Mouse (Mus musculus): ENCODE results near the gene Surf6. TPM values are rescaled to one million over a fixed set of nuclear protein-coding genes. Genes with fewer than 3 reads are reported as not detected.

Gene Surf6
- polyA plus RNA-seq, 1 experiment from 2014 or later: 29.4 TPM

DNA sequence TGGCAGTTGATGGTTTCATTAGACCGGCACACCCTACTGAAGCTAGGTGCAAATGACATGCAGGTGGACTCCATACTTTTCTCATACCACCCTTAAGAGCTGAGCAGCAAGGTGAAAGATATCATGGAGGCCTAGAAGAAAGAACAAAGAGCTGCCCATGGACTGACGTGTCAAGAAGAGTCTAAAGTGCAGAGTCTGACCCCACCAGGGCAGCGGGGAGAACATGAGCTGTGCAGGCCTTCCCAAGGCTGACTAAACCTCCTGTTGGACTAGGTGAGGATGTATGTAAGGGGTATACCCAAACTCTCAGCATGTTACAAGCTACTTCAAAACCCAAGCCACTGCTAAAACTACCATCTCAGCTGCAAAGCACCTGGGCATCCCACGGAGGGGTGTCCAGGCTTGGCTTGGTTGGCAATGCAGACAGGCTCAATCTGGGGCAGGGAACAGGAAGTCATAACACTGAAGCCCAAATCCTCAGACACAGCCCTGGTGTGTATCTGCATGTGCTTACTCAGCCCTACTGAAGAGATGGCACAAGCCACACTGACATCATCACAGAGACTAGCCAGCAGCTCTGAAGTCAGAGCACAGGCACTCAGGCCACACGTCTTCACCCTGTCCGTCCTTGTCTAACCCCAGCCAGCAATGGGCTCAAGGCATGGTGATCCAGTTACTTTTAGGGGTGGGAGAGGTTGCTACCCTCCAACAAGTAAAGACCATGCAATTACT, 25.2 kb upstream of the Surf6 start:
- Histone ChIP-seq H3K9ac (replicated peaks) (no peak overlapping the region), H3K27me3 (replicated peaks) (no peaks in the 10 kb centered on the region), H3K36me3 (peaks cover 59% of the 10 kb centered on the region), H3K4me2 (no peak overlapping the region), H3K27ac (replicated peaks) (no peak overlapping the region), H3K9me3 (replicated peaks) (no peaks in the 10 kb centered on the region), H3K4me3 (replicated peaks) (no peak overlapping the region), H3K4me1 (peaks cover 34% of the 10 kb centered on the region)
- ATAC-seq (ENCODE audit: low FRiP score): no peak
- WGBS: 94% methylated on average over 6 of the region's 6 CpGs

DNA sequence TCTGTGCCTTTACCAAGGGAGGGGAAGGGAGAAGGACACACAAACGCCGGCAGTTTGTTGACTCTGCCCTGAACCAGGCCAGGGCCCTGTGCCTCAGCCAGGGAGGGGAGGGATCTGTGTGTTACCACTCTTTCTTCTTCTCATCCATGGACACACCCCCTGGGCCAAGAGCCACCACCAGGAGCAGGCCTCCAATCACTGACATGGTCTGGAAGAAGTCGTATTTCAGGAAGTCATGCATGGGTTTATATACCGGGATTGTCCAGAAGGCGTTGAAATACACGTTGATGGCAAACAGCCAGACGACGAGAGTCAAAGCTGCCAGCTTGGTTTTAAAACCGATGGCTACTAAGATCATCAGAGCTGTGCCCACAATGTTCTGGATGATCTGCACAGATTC, 19.1 kb upstream of the Surf6 start:
- Histone ChIP-seq H3K27me3 (replicated peaks) (no peaks in the 10 kb centered on the region), H3K4me1 (peaks cover 18% of the 10 kb centered on the region), H3K9me3 (replicated peaks) (no peaks in the 10 kb centered on the region), H3K36me3 (peaks cover 86% of the 10 kb centered on the region), H3K4me2 (no peak overlapping the region), H3K9ac (replicated peaks) (no peak overlapping the region), H3K4me3 (replicated peaks) (no peak overlapping the region), H3K27ac (replicated peaks) (no peak overlapping the region)
- 80% methylated on average over 9 of the region's 9 CpGs for WGBS
- ATAC-seq (ENCODE audit: low FRiP score): no peak

DNA sequence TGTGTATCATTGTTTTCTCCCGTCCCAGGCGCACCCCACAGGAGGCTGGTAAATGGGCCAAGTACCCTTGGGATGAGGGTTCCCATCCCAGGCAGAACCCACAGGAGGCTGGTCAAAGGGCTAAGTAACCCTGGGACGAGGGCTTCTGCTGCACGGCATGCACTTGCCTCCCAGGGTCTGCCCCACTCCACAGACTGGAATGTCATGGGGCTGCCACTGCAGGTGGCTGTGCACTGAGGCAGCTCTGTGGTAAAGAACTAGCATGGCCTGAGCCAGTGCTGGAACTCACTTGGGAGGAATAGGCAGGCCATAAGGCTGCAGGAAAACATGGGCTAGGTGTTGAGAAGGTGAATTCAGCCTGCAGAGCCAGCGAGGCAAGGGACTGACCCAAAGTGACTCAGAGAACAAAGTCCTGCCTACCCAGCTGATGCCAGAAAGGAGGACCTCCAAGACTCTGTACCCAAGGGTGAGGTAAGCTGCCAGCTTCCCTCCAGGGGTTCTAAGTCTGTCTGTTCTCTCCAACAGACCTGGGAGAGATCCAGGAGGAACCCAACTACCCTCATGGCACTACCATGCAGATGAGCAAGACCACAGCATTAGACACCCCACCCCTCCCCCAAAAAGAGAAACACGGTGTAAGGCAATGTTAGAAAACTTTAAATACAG, 17.6 kb upstream of the Surf6 start:
- Histone ChIP-seq H3K27me3 (replicated peaks) (no peaks in the 10 kb centered on the region), H3K4me1 (peaks cover 26% of the 10 kb centered on the region), H3K36me3 (peaks cover 73% of the 10 kb centered on the region), H3K27ac (replicated peaks) (no peak overlapping the region), H3K9me3 (replicated peaks) (no peaks in the 10 kb centered on the region), H3K9ac (replicated peaks) (no peak overlapping the region), H3K4me3 (replicated peaks) (no peak overlapping the region), H3K4me2 (no peak overlapping the region)
- ATAC-seq (ENCODE audit: low FRiP score): no peak
- WGBS: 91% methylated on average over 6 of the region's 6 CpGs

DNA sequence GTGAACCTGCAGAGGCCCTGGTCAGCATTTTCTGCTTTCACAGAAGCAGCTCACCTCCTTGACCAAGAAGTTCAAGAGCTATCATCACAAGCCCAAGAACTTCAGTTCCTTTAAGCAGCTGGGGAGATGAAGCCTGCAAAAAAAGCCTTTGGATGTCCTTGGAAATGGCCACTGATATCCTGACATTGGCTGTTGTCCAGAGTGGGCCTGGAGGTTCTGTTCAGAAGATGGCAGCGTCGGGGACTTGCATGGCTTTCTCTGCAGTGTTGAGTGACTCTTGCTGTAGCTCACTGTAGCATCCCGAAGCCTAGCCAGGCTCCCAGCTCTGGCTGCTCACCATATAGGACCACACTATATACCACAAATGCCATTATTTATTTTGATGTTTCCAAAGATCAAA, 17.0 kb upstream of the Surf6 start:
- Histone ChIP-seq H3K9ac (replicated peaks) (no peak overlapping the region), H3K4me3 (replicated peaks) (no peak overlapping the region), H3K4me1 (peaks cover 32% of the 10 kb centered on the region), H3K27ac (replicated peaks) (no peak overlapping the region), H3K27me3 (replicated peaks) (no peaks in the 10 kb centered on the region), H3K4me2 (no peak overlapping the region), H3K9me3 (replicated peaks) (no peaks in the 10 kb centered on the region), H3K36me3 (peaks cover 66% of the 10 kb centered on the region)
- 88% methylated on average over 3 of the region's 3 CpGs for WGBS
- ATAC-seq (ENCODE audit: low FRiP score): no peak

DNA sequence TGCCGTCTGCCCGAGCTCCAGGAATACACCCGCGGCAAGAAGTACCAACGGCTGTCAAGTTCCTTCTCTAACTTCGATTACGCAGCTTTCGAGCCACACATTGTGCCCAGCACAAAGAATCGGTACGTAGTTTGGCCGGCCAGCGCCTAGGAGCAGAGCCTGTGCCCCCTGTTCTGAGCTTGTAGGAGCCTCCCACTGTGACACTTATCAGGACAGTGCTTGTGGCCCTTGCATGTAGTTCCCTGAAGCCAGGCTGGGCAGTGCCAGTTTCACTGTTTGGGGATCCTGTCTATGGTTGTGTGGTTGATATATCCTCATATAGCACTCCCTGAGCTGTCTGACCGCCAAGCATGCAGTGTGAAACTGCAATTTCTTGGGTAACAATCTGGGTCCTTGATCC, 14.1 kb upstream of the Surf6 start:
- no peaks in the 10 kb centered on the region for H3K27me3 ChIP-seq (replicated peaks)
- peak overlapping the region; percentile 86 for H3K27ac ChIP-seq (replicated peaks)
- H3K4me3 ChIP-seq (replicated peaks): peak overlapping the region; percentile 65
- peak overlapping the region; percentile 86 for H3K9ac ChIP-seq (replicated peaks)
- peak overlapping the region; percentile 97 for H3K4me2 ChIP-seq
- no peaks in the 10 kb centered on the region for H3K9me3 ChIP-seq (replicated peaks)
- 3% methylated on average over 13 of the region's 13 CpGs for WGBS
- 0 out of 2 replicates have a peak, but pooled peaks have one; percentile 18 for ATAC-seq (ENCODE audit: low FRiP score)
- peaks cover 64% of the 10 kb centered on the region for H3K36me3 ChIP-seq
- H3K4me1 ChIP-seq: peaks cover 49% of the 10 kb centered on the region

DNA sequence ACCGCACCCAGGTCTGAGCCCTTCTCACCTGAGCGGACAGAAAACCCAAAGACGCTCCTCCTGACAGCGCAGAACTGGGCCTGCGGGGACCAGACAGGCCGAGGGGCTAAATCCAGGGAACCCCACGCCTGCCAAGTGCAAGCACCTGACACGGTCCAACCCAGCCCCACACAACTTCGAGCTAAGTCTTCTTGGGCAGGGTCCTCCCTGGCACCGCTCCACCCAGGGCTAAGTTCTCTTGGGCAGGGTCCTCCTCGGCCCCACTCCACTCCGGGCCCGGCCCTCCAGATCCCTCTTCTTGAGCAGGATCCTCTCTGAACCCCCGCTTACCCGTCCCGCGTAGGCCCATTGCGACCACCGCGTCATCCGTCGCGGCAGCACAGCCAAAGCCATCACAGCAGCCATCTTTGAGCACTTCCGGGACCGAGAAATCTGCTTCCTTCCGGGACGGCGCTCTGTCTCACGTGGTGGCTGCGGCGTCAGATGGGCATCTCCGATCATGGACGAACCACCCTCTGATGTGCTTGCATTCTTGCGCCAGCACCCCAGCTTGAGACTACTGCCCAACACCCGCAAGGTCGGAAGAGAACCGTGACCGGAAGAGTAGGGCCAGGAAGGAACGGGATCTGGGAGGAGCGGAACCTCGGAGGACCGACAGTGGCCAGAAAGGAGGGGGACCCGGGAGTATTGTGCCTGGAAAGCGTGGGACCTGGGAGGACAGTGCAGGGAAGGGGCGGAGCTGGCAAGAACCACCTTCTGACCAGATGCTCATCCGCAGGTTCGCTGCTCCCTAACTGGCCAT, 13.4 kb upstream of the Surf6 start, which contains the start of the genes Surf2 and Surf1:
Gene Surf2 (plus strand): TSS at position 441 of the 802 bp plus-strand sequence.
Gene Surf1 (minus strand): TSS at position 604 of the 802 bp plus-strand sequence.
- peaks cover 58% of the 10 kb centered on the region for H3K36me3 ChIP-seq
- H3K4me3 ChIP-seq (replicated peaks): peak within 1 kb of the TSS; percentile 65
- H3K27ac ChIP-seq (replicated peaks): peak within 1 kb of the TSS; percentile 86
- peaks cover 53% of the 10 kb centered on the region for H3K4me1 ChIP-seq
- peak within 1 kb of the TSS; percentile 86 for H3K9ac ChIP-seq (replicated peaks)
- no peaks in the 10 kb centered on the region for H3K9me3 ChIP-seq (replicated peaks)
- ATAC-seq (ENCODE audit: low FRiP score): peak; percentile 81
- 2% methylated on average over 47 of the region's 47 CpGs for WGBS
- H3K4me2 ChIP-seq: peak within 1 kb of the TSS; percentile 97
- H3K27me3 ChIP-seq (replicated peaks): no peaks in the 10 kb centered on the region

DNA sequence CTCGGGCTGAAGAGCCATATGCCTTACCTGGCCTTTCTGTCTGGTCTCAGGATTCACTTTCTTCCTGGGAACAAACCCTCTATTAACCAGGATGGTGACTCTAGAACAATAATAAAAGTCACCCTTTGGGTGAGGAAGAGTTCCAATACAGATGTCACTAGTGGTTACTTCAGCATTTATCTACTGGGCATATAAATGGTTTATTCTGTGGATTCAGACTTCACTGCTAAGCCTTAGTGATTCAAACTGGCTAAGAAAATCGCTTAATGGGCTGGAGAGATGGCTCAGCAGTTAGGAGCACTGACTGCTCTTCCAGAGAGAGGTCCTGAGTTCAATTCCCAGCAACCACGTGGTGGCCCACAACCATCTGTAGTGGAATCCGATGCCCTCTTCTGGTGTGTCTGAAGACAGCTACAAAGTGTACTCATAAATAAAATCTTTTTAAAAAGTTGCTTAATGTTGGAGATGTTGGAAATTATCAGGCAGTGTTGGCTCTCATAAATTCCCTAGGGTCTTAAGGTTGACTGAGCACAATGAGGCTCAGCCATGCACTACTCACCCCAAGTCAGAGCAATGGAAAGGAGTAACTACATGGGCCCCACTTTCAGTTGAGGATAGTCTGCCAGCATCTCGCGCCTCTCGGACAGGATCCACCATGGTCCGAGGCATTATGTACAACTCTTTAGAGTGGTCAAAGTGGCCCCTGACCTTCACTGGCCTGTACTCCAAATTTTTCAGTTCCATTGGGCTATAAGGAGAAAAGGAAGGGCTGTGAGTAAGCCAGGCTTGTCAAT, 11.7 kb upstream of the Surf6 start:
- WGBS: 63% methylated on average over 8 of the region's 8 CpGs
- ATAC-seq (ENCODE audit: low FRiP score): no peak
- H3K9me3 ChIP-seq (replicated peaks): no peaks in the 10 kb centered on the region
- no peak overlapping the region for H3K27ac ChIP-seq (replicated peaks)
- peak overlapping the region; percentile 9; the same call in 1 of the 2 replicates for H3K4me3 ChIP-seq (replicated peaks)
- H3K4me1 ChIP-seq: peaks cover 58% of the 10 kb centered on the region
- H3K4me2 ChIP-seq: peak overlapping the region; percentile 7; the same call in 1 of the 2 replicates
- peaks cover 40% of the 10 kb centered on the region for H3K36me3 ChIP-seq
- no peak overlapping the region for H3K9ac ChIP-seq (replicated peaks)
- no peaks in the 10 kb centered on the region for H3K27me3 ChIP-seq (replicated peaks)

DNA sequence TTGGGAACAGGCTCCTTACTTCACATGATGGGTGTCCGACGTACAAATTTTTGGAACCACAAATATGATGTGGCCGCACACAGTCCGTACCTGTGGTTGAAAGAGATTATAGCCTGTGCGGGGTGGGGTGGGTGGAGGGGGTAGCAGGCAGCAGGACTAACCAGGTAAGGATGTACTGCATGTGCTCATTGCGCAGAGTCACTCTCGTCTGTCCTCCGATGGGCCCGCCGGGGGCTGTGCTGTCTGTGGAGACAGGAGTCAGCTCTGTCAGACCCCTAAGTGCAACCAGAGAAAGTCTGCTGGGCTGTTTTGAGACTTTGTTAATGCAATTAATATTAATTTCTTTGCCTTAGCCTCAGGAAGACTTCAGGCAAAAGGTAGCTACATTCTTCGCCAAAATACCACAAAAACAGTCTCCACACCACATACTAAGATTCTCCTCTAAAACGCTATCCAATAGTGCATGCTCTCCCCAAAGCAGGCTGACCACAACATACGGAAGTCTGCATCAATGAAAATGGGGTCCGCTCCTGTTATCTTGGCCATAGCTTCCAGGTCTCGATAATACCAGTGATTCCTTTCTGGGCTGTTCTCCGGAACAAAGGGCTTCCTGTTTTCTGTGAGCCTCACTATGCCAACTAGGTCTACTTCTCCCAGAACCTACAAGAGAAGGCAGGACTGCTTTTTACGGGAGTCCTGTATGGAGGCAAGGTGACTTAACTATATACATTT, 10.9 kb upstream of the Surf6 start:
- Histone ChIP-seq H3K9ac (replicated peaks) (no peak overlapping the region), H3K9me3 (replicated peaks) (no peaks in the 10 kb centered on the region), H3K27me3 (replicated peaks) (no peaks in the 10 kb centered on the region), H3K27ac (replicated peaks) (no peak overlapping the region), H3K4me2 (no peak overlapping the region), H3K4me3 (replicated peaks) (no peak overlapping the region), H3K4me1 (peaks cover 65% of the 10 kb centered on the region), H3K36me3 (peaks cover 33% of the 10 kb centered on the region)
- 87% methylated on average over 17 of the region's 17 CpGs for WGBS
- no peak for ATAC-seq (ENCODE audit: low FRiP score)

DNA sequence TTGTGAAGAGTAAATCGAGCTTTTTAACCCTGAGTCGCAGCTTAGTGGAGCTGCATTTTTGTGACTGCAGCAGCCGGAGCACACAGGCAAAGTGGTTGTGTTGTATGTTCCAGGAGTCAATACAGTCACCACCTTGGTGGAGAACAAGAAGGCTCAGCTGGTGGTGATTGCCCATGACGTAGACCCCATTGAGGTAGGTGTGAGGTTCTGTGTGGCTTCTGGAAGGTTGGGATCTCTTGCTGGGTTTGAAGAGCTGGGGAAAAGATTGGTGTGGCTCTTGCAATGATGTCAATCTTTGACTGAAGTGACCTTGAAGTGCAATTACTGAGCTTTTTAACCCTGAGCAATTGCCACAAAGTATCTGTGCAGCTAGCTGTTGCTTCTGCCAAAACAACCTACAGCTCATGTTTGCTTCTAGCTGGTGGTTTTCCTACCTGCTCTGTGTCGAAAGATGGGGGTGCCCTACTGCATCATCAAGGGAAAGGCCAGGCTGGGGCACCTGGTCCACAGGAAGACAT, 9.6 kb upstream of the Surf6 start:
- H3K9me3 ChIP-seq (replicated peaks): no peaks in the 10 kb centered on the region
- peak overlapping the region; percentile 98 for H3K4me2 ChIP-seq
- H3K27me3 ChIP-seq (replicated peaks): no peaks in the 10 kb centered on the region
- H3K36me3 ChIP-seq: peaks cover 39% of the 10 kb centered on the region
- H3K4me3 ChIP-seq (replicated peaks): peak overlapping the region; percentile 91
- no peak overlapping the region for H3K27ac ChIP-seq (replicated peaks)
- ATAC-seq (ENCODE audit: low FRiP score): no peak
- peak overlapping the region; percentile 98 for H3K9ac ChIP-seq (replicated peaks)
- H3K4me1 ChIP-seq: peaks cover 65% of the 10 kb centered on the region
- 72% methylated on average over 5 of the region's 5 CpGs for WGBS

DNA sequence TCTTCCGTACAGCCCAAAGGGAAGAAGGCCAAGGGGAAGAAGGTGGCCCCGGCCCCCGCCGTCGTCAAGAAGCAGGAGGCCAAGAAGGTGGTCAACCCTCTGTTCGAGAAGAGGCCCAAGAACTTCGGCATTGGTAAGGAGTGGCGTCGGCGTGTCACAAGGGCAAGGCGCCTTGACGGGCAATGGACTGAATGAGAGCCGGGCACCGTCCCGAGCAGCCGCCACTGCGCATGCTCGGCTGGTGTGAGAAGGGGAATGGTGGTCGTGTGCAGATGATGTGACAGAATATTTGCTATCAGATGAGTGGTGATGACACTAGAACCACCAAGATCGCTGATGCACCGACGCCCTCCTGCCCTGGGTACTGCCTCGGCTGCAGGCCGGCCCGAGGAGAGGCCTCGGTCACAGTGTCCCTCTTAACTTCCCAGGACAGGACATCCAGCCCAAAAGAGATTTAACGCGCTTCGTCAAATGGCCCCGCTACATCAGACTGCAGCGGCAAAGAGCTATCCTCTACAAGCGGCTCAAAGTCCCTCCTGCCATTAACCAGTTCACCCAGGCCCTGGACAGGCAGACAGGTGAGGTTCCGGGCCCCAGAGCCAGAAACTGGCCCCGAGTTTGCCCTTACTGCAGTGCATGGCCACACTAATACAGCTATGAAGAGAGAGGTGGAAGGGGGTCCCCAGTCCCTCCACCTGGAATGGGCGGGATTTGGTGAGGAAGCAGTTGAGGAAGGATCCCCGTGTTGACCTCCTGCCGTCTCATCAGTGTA, 8.5 kb upstream of the Surf6 start:
- peak overlapping the region; percentile 98 for H3K4me2 ChIP-seq
- H3K27ac ChIP-seq (replicated peaks): peak overlapping the region; percentile 93
- 1% methylated on average over 37 of the region's 37 CpGs for WGBS
- H3K27me3 ChIP-seq (replicated peaks): no peaks in the 10 kb centered on the region
- H3K4me3 ChIP-seq (replicated peaks): peak overlapping the region; percentile 91
- H3K9ac ChIP-seq (replicated peaks): peak overlapping the region; percentile 98
- peak; percentile 63 for ATAC-seq (ENCODE audit: low FRiP score)
- H3K4me1 ChIP-seq: peaks cover 59% of the 10 kb centered on the region
- no peaks in the 10 kb centered on the region for H3K9me3 ChIP-seq (replicated peaks)
- H3K36me3 ChIP-seq: peaks cover 51% of the 10 kb centered on the region
